Mouse (Mus musculus): ENCODE measurements around the gene Setd1a. TPM values are rescaled to one million over a fixed set of nuclear protein-coding genes. Genes with fewer than 3 reads are reported as not detected.
"Not testable (repeated sequence)": the region's sequence is repeated elsewhere in the genome, so short reads cannot be mapped to it uniquely, and the experiment has no call there.

Setd1a gene
- total RNA-seq, 2 experiments from 2014 or later, result 35.0 to 40.9 TPM

DNA sequence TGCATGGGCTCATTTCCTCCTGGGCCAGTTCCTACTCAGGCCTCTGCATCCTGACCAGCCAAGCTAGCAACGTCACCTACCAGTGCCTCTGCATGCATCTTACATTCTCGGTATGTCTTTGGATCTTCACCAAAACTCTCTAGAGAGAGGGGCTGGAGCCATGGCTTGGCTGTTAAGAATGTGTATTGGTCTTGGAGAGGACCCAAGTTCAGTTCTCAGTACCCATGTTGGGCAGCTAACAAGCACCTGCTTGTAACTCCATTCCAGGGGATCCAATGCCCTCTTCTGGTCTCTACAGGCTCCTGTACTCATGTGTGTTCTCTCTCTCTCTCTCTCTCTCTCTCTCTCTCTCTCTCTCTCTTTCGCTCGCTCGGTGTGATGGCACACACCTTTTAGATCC is 41.3 kb downstream of the Setd1a start:
- no peak for DNase-seq (ENCODE audit: extremely low spot score in 1 of 2, low spot score in 2 of 2)
- intact Hi-C loops (cut with DNase I), result no loop called here

- no peak for DNase-seq (ENCODE audit: extremely low spot score in 1 of 2, low spot score in 2 of 2)
- intact Hi-C loops (cut with DNase I), result no loop called here
Observed at GRCm38 (mm10) chr7:127820836-127821509, 44.5 kb downstream of the Setd1a start.

DNA sequence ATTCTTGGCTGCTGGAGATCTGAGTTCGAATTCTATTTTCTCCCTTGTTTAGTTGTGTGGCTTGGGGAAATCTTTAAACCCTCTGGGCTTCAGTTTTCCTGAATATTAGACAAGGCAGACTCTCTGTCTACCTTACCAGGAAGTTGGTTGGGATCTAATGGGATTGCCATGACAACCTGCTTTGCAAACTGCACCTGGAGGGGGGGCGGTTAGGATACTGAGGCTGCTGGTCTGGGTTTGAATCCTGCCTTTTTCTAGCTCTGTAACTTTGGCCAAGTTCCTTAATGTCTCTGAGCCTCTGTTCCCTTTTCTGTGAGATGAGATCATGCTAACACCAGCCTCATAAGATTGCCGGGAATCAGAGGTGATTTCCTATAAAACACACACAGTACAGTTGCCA is 46.0 kb downstream of the Setd1a start:
- DNase-seq (ENCODE audit: extremely low spot score in 1 of 2, low spot score in 2 of 2), result no peak
- intact Hi-C loops (cut with DNase I), result no loop called here

DNA sequence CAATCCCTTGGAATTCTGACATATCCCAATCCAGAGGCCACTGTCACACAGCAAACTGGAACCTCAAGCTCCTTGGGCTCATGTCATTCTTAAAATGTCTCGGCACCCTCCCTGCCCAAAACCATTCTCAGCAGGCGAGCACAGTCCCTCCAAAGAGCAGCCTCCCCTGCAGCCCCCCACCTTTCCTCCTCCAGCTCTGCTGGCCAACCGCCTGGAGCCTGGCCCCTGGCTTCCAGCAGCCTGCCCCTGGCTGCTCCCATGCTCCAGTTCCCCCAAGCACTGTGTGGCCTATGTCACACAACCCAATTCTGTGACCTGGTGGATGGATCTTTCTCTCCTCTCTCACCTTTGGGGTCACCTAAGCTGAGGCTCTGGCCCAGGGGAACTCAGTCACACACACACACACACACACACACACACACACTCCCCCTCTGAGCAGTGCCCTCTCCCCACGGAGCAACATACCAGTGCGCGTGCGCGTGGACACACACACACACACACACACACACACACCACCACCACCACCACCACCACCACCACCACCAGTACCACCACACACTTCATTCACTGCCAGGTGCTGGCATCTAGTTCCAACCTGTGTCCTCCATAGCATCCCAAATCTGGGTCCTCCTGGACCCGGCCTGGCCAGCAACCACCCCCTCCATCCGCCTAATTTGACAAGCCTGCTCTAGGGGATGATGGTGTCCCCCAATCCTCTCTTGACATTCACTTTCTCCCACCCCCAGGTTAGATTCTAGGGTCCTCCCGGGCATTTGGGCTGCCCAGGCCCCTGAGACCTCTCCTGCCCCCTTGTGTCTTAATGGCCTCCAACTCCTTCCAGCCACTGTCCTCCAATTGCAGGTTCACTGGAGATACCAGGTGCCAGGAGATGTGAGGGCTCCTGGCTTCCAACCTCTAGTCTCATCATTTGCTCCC is 47.0 kb downstream of the Setd1a start:
- intact Hi-C loops (cut with DNase I), result no loop called here
- DNase-seq (ENCODE audit: extremely low spot score in 1 of 2, low spot score in 2 of 2), result no peak

DNA sequence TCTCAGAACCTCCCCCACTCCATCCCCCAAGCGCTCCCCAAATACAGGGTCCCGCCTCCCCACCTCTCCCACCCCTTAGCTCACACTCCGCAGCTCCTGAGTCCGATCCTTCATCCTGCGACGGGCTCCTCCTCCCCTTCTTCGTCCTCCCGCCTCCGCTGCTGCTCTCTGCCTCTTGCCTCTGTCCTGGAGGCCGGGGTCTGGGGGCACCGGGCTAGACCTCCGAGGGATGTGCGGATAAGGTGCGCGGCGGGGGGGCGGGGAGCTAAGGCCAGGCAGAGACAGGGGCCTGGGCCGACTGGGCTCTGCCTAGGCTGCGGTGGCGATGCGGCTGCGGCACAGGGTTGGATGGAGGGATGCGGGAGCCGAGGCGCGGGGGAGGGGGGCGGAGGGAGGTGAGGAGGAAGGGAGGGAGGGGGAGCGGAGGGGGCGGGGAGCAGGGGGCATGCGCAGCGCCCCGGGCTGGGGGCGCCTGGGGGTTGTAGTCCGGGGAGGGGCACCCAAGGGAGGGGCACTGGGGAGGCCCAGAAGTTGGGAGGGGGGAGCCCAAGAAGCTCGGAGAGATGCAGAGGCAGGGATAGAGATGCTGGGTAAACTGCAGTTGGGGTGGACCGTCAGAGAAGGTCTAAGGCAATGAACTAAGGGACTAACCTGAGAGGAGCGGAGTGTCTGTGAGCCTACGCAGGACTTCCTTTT is 47.9 kb downstream of the Setd1a start, which contains the start of the genes Stx4a and Stx1b:
Gene Stx4a, plus strand, starts transcription at position 119 of the 696 bp plus-strand sequence.
Gene Stx1b, minus strand, starts transcription at position 374 of the 696 bp plus-strand sequence.
- peak; percentile 52 to 90 for DNase-seq (ENCODE audit: extremely low spot score in 1 of 2, low spot score in 2 of 2)
- intact Hi-C loops (cut with DNase I), result no loop called here

GRCm38 (mm10) chr7:127835550-127835949 is 59.1 kb downstream of the Setd1a start:
- DNase-seq (ENCODE audit: extremely low spot score in 1 of 2, low spot score in 2 of 2), result no peak
- intact Hi-C loops (cut with DNase I), result no loop called here

DNA sequence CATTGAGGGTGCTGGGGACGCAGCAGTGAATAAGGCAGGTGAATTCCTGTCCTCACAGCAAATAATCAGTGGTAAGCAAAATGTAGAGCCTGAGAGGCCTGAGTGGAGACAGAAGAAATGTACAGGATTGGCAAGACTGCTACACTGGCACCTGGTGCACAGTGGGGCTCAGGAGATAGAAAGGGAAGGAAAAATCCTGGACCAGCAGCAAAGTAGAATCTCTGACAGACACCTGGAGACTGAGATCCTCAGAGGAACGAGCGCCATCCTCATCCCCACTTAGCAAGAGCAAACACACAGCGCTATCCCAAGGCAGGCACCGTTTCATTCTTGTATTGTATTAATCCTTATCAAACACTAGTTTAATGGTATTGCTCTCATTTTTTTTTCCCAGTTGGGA is 61.0 kb downstream of the Setd1a start:
- intact Hi-C loops (cut with DNase I), result no loop called here
- no peak for DNase-seq (ENCODE audit: extremely low spot score in 1 of 2, low spot score in 2 of 2)

GRCm38 (mm10) chr7:127837878-127838277 is 61.4 kb downstream of the Setd1a start:
- DNase-seq (ENCODE audit: extremely low spot score in 1 of 2, low spot score in 2 of 2); intact Hi-C loops (cut with DNase I): not testable (repeated sequence)

DNA sequence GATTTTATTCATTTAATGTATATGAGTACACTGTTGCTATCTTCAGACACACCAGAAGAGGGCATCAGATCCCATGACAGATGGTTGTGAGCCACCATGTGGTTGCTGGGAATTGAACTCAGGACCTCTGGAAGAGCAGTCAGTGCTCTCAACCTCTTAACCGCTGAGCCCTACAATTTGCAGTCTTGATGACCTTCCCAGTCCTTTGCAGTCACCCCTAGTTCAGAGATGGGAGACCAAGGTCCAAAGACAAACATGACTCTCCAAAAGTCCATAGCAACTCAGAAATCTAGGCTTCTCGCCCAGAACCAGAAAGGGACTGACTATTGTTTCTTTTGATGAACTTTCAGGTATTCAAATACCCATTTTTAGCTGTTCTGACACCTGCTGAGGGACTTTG is 63.6 kb downstream of the Setd1a start:
- DNase-seq (ENCODE audit: extremely low spot score in 1 of 2, low spot score in 2 of 2); intact Hi-C loops (cut with DNase I): not testable (repeated sequence)

GRCm38 (mm10) chr7:127840886-127841285 is 64.4 kb downstream of the Setd1a start:
- intact Hi-C loops (cut with DNase I), result no loop called here
- DNase-seq (ENCODE audit: extremely low spot score in 1 of 2, low spot score in 2 of 2), result peak; percentile 56 to 87

GRCm38 (mm10) chr7:127841340-127842000 is 65.0 kb downstream of the Setd1a start:
- peak; percentile 96 to 98 for DNase-seq (ENCODE audit: extremely low spot score in 1 of 2, low spot score in 2 of 2)
- intact Hi-C loops (cut with DNase I), result no loop called here

DNA sequence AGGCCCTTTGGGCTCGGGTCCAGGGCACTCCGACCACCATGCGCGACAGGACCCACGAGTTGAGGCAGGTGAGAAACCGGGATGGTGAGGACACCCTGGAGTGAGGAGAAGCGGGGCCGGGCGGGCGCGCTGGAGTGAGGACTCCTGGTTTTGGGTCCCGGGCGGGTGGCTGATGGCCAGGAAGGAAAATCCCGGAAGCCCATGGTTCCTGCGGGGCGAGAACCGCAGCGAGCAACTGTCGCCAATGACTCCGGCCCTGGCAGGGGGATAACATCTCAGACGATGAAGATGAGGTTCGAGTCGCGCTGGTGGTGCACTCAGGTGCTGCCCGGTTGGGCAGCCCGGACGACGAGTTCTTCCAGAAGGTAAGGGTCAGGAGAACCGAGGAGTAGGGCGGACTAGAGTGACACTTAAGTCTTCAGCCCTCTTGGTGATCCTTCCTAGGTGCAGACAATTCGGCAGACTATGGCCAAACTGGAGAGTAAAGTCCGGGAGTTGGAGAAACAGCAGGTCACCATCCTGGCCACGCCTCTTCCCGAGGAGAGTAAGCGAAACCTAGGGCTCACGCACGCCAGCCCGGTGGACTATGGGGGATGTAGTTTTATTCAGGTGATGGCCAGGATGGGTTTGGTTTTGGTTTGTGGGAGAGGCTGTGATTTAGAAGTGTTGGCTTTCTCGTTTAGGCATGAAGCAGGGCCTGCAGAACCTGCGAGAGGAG is 65.7 kb downstream of the Setd1a start:
- intact Hi-C loops (cut with DNase I), result no loop called here
- DNase-seq (ENCODE audit: extremely low spot score in 1 of 2, low spot score in 2 of 2), result peak; percentile 53 to 90

Other genes with a start within 250 kb of the Setd1a start
- 1 to 10 TPM; 1.8 to 4.9 TPM for gene Tmem265, start 215.3 kb upstream of the Setd1a start, total RNA-seq (2021)
- 10 to 100 TPM; 71.4 to 76.7 TPM for gene Phkg2, start 203.3 kb upstream of the Setd1a start, total RNA-seq (2021)
- gene Ccdc189, start 188.1 kb upstream of the Setd1a start, total RNA-seq (2021), result 1 to 10 TPM; 8.1 to 8.3 TPM
- 10 to 100 TPM; 63.8 to 64.1 TPM for gene Rnf40, start 187.9 kb upstream of the Setd1a start, total RNA-seq (2021)
- 10 to 100 TPM; 22.3 to 29.8 TPM for gene Zfp629, start 160.9 kb upstream of the Setd1a start, total RNA-seq (2021)
- 10 to 100 TPM; 55.1 to 55.9 TPM for gene Bcl7c, start 67.7 kb upstream of the Setd1a start, total RNA-seq (2021)
- 1 to 10 TPM; 2.9 to 4.5 TPM for gene Ctf1, start 63.9 kb upstream of the Setd1a start, total RNA-seq (2021)
- gene Ctf2, start 44.5 kb upstream of the Setd1a start, total RNA-seq (2021), result not detected
- gene Fbxl19, start 32.1 kb upstream of the Setd1a start, total RNA-seq (2021), result 100 to 1,000 TPM in 1 of 2 experiments, 10 to 100 TPM in 1; 99.3 to 107 TPM
- gene Orai3, start 6.9 kb upstream of the Setd1a start, total RNA-seq (2021), result 10 to 100 TPM; 17.4 to 19.6 TPM
- 1 to 10 TPM; 3.0 to 4.7 TPM for gene Gm49388, start 8.9 kb downstream of the Setd1a start, total RNA-seq (2021)
- gene Hsd3b7, start 23.9 kb downstream of the Setd1a start, total RNA-seq (2021), result 1 to 10 TPM; 2.4 to 4.5 TPM
- 10 to 100 TPM; 48.0 to 52.9 TPM for gene Stx4a, start 47.6 kb downstream of the Setd1a start, total RNA-seq (2021)
- 100 to 1,000 TPM; 340 to 347 TPM for gene Stx1b, start 47.9 kb downstream of the Setd1a start, total RNA-seq (2021)
- gene Zfp646, start 99.6 kb downstream of the Setd1a start, total RNA-seq (2021), result 10 to 100 TPM; 24.7 to 24.8 TPM
- gene Zfp668, start 100.2 kb downstream of the Setd1a start, total RNA-seq (2021), result 10 to 100 TPM; 23.3 to 26.0 TPM
- under 1 TPM; 0.49 to 0.73 TPM for gene Prss53, start 114.3 kb downstream of the Setd1a start, total RNA-seq (2021)
- gene Gm21974, start 118.8 kb downstream of the Setd1a start, total RNA-seq (2021), result not detected
- gene Vkorc1, start 118.9 kb downstream of the Setd1a start, total RNA-seq (2021), result 10 to 100 TPM; 23.9 to 24.6 TPM
- 10 to 100 TPM; 43.0 to 43.2 TPM for gene Bckdk, start 127.4 kb downstream of the Setd1a start, total RNA-seq (2021)
- 10 to 100 TPM; 24.2 to 26.9 TPM for gene Kat8, start 135.8 kb downstream of the Setd1a start, total RNA-seq (2021)
- gene Prss8, start 153.4 kb downstream of the Setd1a start, total RNA-seq (2021), result under 1 TPM; 0.64 to 0.81 TPM
- gene Prss36, start 170.1 kb downstream of the Setd1a start, total RNA-seq (2021), result 10 to 100 TPM; 12.2 to 14.4 TPM
- gene Fus, start 190.8 kb downstream of the Setd1a start, total RNA-seq (2021), result 100 to 1,000 TPM; 387 to 389 TPM
- gene Pycard, start 217.2 kb downstream of the Setd1a start, total RNA-seq (2021), result 1 to 10 TPM; 3.7 to 5.5 TPM
- under 1 TPM; 0.39 to 0.62 TPM for gene Trim72, start 227.3 kb downstream of the Setd1a start, total RNA-seq (2021)